Mouse (Mus musculus) CH12.LX (cell line): ENCODE results near the gene Phlda3. TPM values are rescaled to one million over a fixed set of nuclear protein-coding genes. Genes with fewer than 3 reads are reported as not detected.

Experiments
- DNase-seq: peaks from one replicate; pipeline ENCODE4 v3.0.0-alpha.2; 2013; ENCODE audit errors: extremely low read depth
- H3K27ac ChIP-seq: 2 replicates; pipeline ENCODE4 v1.5.1; 2012; ENCODE audit warnings: low read depth, mild to moderate bottlenecking, control low read depth, moderate library complexity; ENCODE audit not compliant: insufficient read depth
- H3K27me3 ChIP-seq: replicated peaks from 2 replicates; pipeline ENCODE3; 2012; ENCODE audit warnings: inconsistent platforms
- H3K36me3 ChIP-seq, 2 experiments: replicated peaks in 1 of 2; 2 replicates each; pipeline versions ENCODE3 to v1.6.1; 2012; ENCODE audit warnings: inconsistent platforms in 1 of 2, low read length in 1 of 2, mild to moderate bottlenecking in 1 of 2, mixed read lengths in 1 of 2, moderate library complexity in 1 of 2; ENCODE audit not compliant: control insufficient read depth in 1 of 2, insufficient read depth in 1 of 2
- H3K4me1 ChIP-seq, 2 experiments: 2 replicates each; pipeline ENCODE4 v1.6.1; 2012; ENCODE audit warnings: inconsistent platforms in 1 of 2, moderate library complexity in 1 of 2; ENCODE audit not compliant: insufficient read depth in 2 of 2, control insufficient read depth in 1 of 2
- H3K4me2 ChIP-seq: 2 replicates; pipeline ENCODE4 v1.6.1; 2012; ENCODE audit warnings: low read depth, mild to moderate bottlenecking, control low read depth; ENCODE audit not compliant: poor library complexity, insufficient read depth, severe bottlenecking
- H3K4me3 ChIP-seq, 3 experiments: fragments of 150-350 bp in 1 of 3; sonication (generic) in 1 of 3; replicated peaks in 1 of 3; 2 replicates each; pipeline versions ENCODE3 to v1.5.1; 2011 to 2012; ENCODE audit warnings: low read depth in 2 of 3, low read length in 2 of 3, mild to moderate bottlenecking in 2 of 3, moderate library complexity in 2 of 3, control low read depth in 1 of 3, improper control_type of control experiment in 1 of 3, inconsistent platforms in 1 of 3, mixed read lengths in 1 of 3; ENCODE audit not compliant: poor library complexity in 1 of 3
- H3K79me2 ChIP-seq: replicated peaks from 2 replicates; pipeline ENCODE4 v1.6.1; 2012; ENCODE audit warnings: mild to moderate bottlenecking, moderate library complexity; ENCODE audit not compliant: control insufficient read depth, poor library complexity, insufficient read depth, severe bottlenecking; ENCODE audit errors: extremely low read depth
- H3K9ac ChIP-seq: 2 replicates; pipeline ENCODE4 v1.6.1; 2012; ENCODE audit warnings: low read depth, mild to moderate bottlenecking, control low read depth, moderate library complexity; ENCODE audit not compliant: insufficient read depth
- H3K9me3 ChIP-seq: replicated peaks from 2 replicates; pipeline ENCODE3; 2012; ENCODE audit warnings: low read length, inconsistent platforms, mixed read lengths
- CHD1 ChIP-seq: IDR thresholded peaks from 2 replicates; pipeline ENCODE4 v1.6.1; 2012; ENCODE audit warnings: low read depth, low read length, improper control_type of control experiment, inconsistent platforms
- CHD2 ChIP-seq: IDR thresholded peaks from 2 replicates; pipeline ENCODE4 v1.6.1; 2011; ENCODE audit warnings: low read length, improper control_type of control experiment
- E2F4 ChIP-seq: IDR thresholded peaks from 2 replicates; pipeline ENCODE4 v1.6.1; 2011; ENCODE audit warnings: low read depth, low read length, improper control_type of control experiment; ENCODE audit not compliant: insufficient replicate concordance
- GABPA ChIP-seq: IDR thresholded peaks from 2 replicates; pipeline ENCODE4 v1.6.1; 2012; ENCODE audit warnings: low read depth, low read length, improper control_type of control experiment, inconsistent platforms; ENCODE audit not compliant: insufficient replicate concordance
- IRF4 ChIP-seq: IDR thresholded peaks from 2 replicates; pipeline ENCODE4 v1.6.1; 2014; ENCODE audit warnings: low read depth, mild to moderate bottlenecking, inconsistent platforms, low read length, improper control_type of control experiment
- JUND ChIP-seq: conservative IDR thresholded peaks from 2 replicates; pipeline ENCODE4 v1.6.1; 2011; ENCODE audit warnings: low read depth, low read length, improper control_type of control experiment
- KAT2A ChIP-seq: IDR thresholded peaks from 2 replicates; pipeline ENCODE4 v1.6.1; 2012; ENCODE audit warnings: low read length, improper control_type of control experiment, inconsistent platforms; ENCODE audit not compliant: insufficient replicate concordance
- MAFK ChIP-seq: IDR thresholded peaks from 2 replicates; pipeline ENCODE4 v1.6.1; 2011; ENCODE audit warnings: low read length, improper control_type of control experiment; ENCODE audit not compliant: insufficient replicate concordance
- MAZ ChIP-seq: IDR thresholded peaks from 2 replicates; pipeline ENCODE4 v1.6.1; 2012; ENCODE audit warnings: low read depth, mild to moderate bottlenecking, inconsistent platforms, low read length, improper control_type of control experiment, moderate library complexity
- MEF2A ChIP-seq: IDR thresholded peaks from 2 replicates; pipeline ENCODE4 v1.6.1; 2014; ENCODE audit warnings: low read depth, mild to moderate bottlenecking, inconsistent platforms, low read length, improper control_type of control experiment, borderline replicate concordance
- MXI1 ChIP-seq: IDR thresholded peaks from 2 replicates; pipeline ENCODE4 v1.6.1; 2011; ENCODE audit warnings: mild to moderate bottlenecking, low read depth, low read length, improper control_type of control experiment
- MYC ChIP-seq: IDR thresholded peaks from 2 replicates; pipeline ENCODE4 v1.6.1; 2011; ENCODE audit warnings: low read depth, mild to moderate bottlenecking, improper control_type of control experiment, low read length
- SIN3A ChIP-seq: IDR thresholded peaks from 2 replicates; pipeline ENCODE4 v1.6.1; 2012; ENCODE audit warnings: low read length, improper control_type of control experiment, inconsistent platforms
- TBP ChIP-seq: conservative IDR thresholded peaks from 2 replicates; pipeline ENCODE4 v1.6.1; 2011; ENCODE audit warnings: low read depth, low read length, improper control_type of control experiment
- TCF12 ChIP-seq: IDR thresholded peaks from 2 replicates; pipeline ENCODE4 v1.6.1; 2014; ENCODE audit warnings: low read depth, mild to moderate bottlenecking, inconsistent platforms, low read length, improper control_type of control experiment
- USF1 ChIP-seq: IDR thresholded peaks from 2 replicates; pipeline ENCODE4 v1.6.1; 2014; ENCODE audit warnings: low read depth, mild to moderate bottlenecking, inconsistent platforms, low read length, improper control_type of control experiment
- USF2 ChIP-seq: conservative IDR thresholded peaks from 2 replicates; pipeline ENCODE4 v1.6.1; 2011; ENCODE audit warnings: low read depth, low read length, improper control_type of control experiment
- ZC3H11A ChIP-seq: IDR thresholded peaks from 2 replicates; pipeline ENCODE4 v1.6.1; 2012; ENCODE audit warnings: low read depth, mild to moderate bottlenecking, inconsistent platforms, low read length, improper control_type of control experiment
- ZKSCAN1 ChIP-seq: IDR thresholded peaks from 2 replicates; pipeline ENCODE4 v1.6.1; 2012; ENCODE audit warnings: low read depth, inconsistent platforms, low read length, improper control_type of control experiment, borderline replicate concordance
- ZMIZ1 ChIP-seq: IDR thresholded peaks from 2 replicates; pipeline ENCODE4 v1.6.1; 2012; ENCODE audit warnings: low read depth, mild to moderate bottlenecking, inconsistent platforms, low read length, improper control_type of control experiment
- ZNF384 ChIP-seq: IDR thresholded peaks from 2 replicates; pipeline ENCODE4 v1.6.1; 2012; ENCODE audit warnings: low read depth, low read length, improper control_type of control experiment, inconsistent platforms
- dilution Hi-C: fragments of 300-500 bp; cut with MboI; formaldehyde crosslinking; loops from 2 replicates; pipeline ENCODE4 v1.14.3; 2020; ENCODE audit warnings: low sequenced_read_pairs; ENCODE audit not compliant: extremely low pct_unique_long_range_greater_than_20kb, extremely low pct_ligation_motif_present
- in situ Hi-C: fragments of 300-500 bp; cut with MboI; formaldehyde crosslinking; loops from 3 replicates; pipeline ENCODE4 v1.14.3; 2019; ENCODE audit warnings: low sequenced_read_pairs, low pct_ligation_motif_present, low pct_unique_long_range_greater_than_20kb, mixed read lengths
- polyA plus RNA-seq: library from polyadenylated mRNA; unstranded; fragments of >175 nt; gene quantifications from 2 replicates; pipeline ENCODE4 v1.2.1, GENCODE M21; 2012; ENCODE audit warnings: low read depth; ENCODE audit not compliant: insufficient read length
- total RNA-seq, 2 experiments: library from RNA; depleted of rRNA; stranded (reverse); fragments of 300-350 nt in 1 of 2; fragments of >200 nt in 1 of 2; gene quantifications; 2 replicates each; pipeline ENCODE4 v1.2.3; 2012 to 2014

Phlda3 gene
- total and polyA plus RNA-seq, 3 experiments, result 37.5 to 98.1 (median 49.5) TPM

- H3K4me3 ChIP-seq, result peak overlapping the region; percentile 93 to 98 (median 95)
- DNase-seq, result no peak
- dilution Hi-C loops, result no loop called here
- peak overlapping the region; percentile 79 for H3K27ac ChIP-seq
- H3K4me2 ChIP-seq, result peak overlapping the region; percentile 39
- H3K9me3 ChIP-seq, result no peaks in the 10 kb centered on the region
- TF ChIP-seq GABPA (no peak), CHD2 (no peak), MAZ (no peak), E2F4 (no peak), SIN3A (0 out of 2 replicates have a peak, but pooled peaks have one; percentile 35), MAFK (no peak)
- H3K9ac ChIP-seq, result peak overlapping the region; percentile 98
- no peaks in the 10 kb centered on the region for H3K27me3 ChIP-seq
- in situ Hi-C loops, result loop anchor here (10.0 kb wide), 1 partner anchor 368 kb away; the partner anchor contains the start of gene Kif21b
- H3K4me1 ChIP-seq, result peaks cover 23 to 62% of the 10 kb centered on the region in 2 experiments
- peaks cover 34 to 40% of the 10 kb centered on the region in 2 experiments for H3K36me3 ChIP-seq
- H3K79me2 ChIP-seq, result peaks cover 35% of the 10 kb centered on the region
Observed at GRCm38 (mm10) chr1:135766592-135767306, 830 bp downstream of the Phlda3 start.

- H3K4me3 ChIP-seq, result peak overlapping the region; percentile 93 to 98 (median 95)
- in situ Hi-C loops, result loop anchor here (10.0 kb wide), 1 partner anchor 367 kb away; the partner anchor contains the start of gene Kif21b
- no peaks in the 10 kb centered on the region for H3K9me3 ChIP-seq
- no peak for DNase-seq
- peaks cover 35% of the 10 kb centered on the region for H3K79me2 ChIP-seq
- H3K9ac ChIP-seq, result peak overlapping the region; percentile 98
- peaks cover 34 to 44% of the 10 kb centered on the region in 2 experiments for H3K36me3 ChIP-seq
- no peaks in the 10 kb centered on the region for H3K27me3 ChIP-seq
- H3K27ac ChIP-seq, result peak overlapping the region; percentile 25; the same call in 1 of the 2 replicates
- peaks cover 19 to 58% of the 10 kb centered on the region in 2 experiments for H3K4me1 ChIP-seq
- TF ChIP-seq CHD1, result no peak; the same call in 1 of the 2 replicates
- no peak for TF ChIP-seq MYC
- TF ChIP-seq IRF4, result no peak
- peak overlapping the region; percentile 39 for H3K4me2 ChIP-seq
- dilution Hi-C loops, result no loop called here
Observed at GRCm38 (mm10) chr1:135767324-135767890, 1.5 kb downstream of the Phlda3 start.

- H3K9me3 ChIP-seq, result no peaks in the 10 kb centered on the region
- in situ Hi-C loops (loop anchor here (10.0 kb wide), 1 partner anchor 366 kb away; the partner anchor contains the start of gene Kif21b), dilution Hi-C loops (no loop called here)
- H3K4me3 ChIP-seq, result peak overlapping the region; percentile 93 to 98 (median 95)
- H3K4me1 ChIP-seq, result peaks cover 18 to 49% of the 10 kb centered on the region in 2 experiments
- no peak for DNase-seq
- H3K79me2 ChIP-seq, result peaks cover 35% of the 10 kb centered on the region
- H3K4me2 ChIP-seq, result peak overlapping the region; percentile 39; the same call in 1 of the 2 replicates
- no peaks in the 10 kb centered on the region for H3K27me3 ChIP-seq
- TF ChIP-seq ZNF384 (no peak), MEF2A (no peak), TBP (no peak), GABPA (no peak), MYC (no peak), ZC3H11A (no peak), MXI1 (no peak; the same call in 1 of the 2 replicates), USF2 (no peak), JUND (no peak), KAT2A (no peak), MAFK (no peak), ZMIZ1 (no peak), MAZ (no peak), TCF12 (no peak), ZKSCAN1 (no peak), USF1 (no peak)
- TF ChIP-seq, all 38 proteins: peak for 0
- peaks cover 34 to 47% of the 10 kb centered on the region in 2 experiments for H3K36me3 ChIP-seq
- peak overlapping the region; percentile 98; the same call in 1 of the 2 replicates for H3K9ac ChIP-seq
- no peak overlapping the region for H3K27ac ChIP-seq
Observed at GRCm38 (mm10) chr1:135768400-135768799, 2.5 kb downstream of the Phlda3 start.
